Mouse (Mus musculus): ENCODE data around the gene Lrit3.

Lrit3 gene

DNA sequence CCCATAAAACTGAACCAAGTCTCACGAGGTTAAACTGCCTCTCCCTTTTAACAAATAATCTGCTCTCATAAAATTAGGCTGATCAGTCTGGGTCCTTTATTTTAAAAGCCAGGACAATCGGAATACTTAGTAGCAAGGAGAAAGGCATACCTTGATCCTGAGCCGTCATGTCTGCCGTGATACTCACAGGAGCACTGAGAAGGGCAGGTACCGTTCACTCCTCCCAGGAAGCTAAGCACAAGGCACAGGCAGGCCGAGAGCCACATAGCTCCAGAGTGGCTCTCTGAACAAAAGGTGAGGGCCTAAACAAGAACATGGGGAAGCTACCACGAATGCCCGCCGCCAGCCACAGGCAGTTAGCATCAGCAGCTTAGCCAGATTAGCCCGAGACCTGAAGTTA lies at the start of gene Lrit3:
TSS of gene Lrit3 (minus strand) at position 266 of the 400 bp plus-strand sequence.
- DNase-seq: no peak

DNA sequence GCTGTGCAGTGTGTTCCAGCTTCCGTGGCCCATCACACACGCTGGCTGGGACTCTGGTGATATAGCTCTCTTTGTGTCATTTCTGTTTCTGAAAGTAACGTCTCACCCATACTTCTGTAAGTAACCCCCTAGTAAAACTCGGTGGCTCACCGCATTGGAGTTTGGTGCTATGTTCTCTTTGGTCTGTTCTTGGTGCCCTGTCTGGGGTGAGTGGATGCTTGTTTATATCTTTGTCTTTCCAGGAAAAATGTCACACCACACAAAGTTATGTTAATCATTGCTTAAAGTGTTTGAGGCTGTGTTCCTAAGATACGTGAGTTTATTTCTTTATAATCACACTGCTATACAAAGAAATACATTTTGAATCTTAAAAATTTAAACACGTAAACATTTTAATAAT lies 43.0 kb upstream of the Lrit3 start:
- no peak for DNase-seq

DNA sequence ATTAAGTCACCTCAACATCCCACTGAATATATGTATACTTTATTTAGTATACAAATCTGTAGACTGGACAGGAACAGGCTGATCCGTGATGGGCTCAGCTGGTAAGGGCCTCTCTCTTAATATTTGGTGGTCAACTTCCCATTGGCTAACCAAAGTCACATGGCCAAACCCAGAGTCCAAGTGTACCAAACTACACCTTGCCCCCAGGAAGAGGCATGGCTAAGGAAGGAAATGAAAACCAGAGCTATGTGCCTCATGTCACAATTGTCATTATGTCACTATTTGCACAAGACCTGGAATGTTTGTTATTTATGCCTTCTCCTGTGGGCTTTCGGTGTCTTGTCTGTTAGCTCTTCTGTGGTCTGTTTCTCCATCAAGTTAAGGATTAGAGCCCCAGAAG lies 42.0 kb upstream of the Lrit3 start:
- DNase-seq: no peak

DNA sequence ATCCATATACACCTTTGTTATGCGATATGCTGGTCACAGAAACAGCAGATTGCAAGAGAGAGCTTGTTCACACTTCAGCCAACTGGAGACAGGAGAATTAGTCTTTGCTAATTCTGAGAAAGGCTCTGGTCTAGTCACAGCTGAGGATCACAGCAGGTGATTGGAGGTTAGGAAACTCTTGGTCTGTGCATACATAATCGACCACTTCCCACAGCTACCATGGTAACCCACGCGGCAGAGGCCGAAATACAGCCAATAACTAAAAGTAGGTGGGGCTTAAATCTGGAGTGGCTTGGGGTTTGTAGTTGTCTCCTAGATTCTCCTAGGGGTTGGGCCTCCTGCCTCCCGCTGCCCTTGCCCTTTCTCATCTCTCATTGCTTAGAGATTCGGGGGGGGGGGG lies 34.2 kb upstream of the Lrit3 start:
- no peak for DNase-seq

DNA sequence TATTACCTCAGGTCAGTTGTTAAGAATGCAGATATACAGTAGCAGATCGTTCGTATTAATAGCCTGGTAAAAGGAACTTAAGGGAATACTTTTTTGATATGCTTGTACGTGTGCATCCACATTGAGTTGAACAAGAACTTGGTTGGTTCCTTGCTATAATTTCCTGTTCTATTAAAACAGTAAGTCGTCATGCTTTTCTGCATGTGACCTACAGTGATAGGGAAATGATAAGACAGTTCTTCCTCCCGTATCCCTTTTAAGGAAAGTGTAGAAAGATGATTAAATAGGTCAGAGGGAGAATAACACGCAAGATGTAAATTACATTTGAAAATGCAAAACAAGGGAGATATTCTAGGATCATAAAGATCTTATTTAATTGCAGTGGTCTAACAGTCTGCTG lies 33.1 kb upstream of the Lrit3 start:
- DNase-seq: no peak

DNA sequence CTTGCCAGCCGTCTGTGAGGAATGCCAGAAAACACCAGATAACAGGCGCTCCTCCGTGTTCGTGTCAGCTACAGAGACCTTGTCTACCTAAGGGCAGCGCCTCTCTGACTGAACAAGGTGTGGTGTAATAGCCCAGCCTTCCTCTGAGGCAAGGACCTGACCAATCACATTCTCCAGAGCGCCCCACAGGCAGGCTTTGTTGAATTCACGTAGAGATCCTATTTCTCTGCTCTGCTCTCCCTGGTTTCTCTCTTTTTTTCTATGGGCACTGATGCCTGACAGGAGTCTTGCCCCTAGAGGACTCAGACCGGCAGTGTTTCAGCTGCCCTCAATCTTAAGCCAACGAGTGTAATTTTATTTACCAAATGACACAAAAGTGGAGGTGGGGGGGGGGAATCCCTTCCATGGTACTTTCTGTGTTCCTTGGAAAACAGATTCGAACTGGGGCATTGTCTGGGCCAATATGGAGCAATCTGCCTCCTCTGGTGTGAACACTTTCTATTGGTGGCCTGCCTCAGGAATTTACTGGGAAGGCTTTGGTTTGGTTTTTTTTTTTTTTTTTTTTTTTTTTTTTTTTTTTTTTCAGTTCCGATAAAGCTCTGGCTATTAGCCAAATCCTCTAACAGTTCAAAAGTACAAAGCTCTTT lies 32.3 kb upstream of the Lrit3 start:
- no peak for DNase-seq

DNA sequence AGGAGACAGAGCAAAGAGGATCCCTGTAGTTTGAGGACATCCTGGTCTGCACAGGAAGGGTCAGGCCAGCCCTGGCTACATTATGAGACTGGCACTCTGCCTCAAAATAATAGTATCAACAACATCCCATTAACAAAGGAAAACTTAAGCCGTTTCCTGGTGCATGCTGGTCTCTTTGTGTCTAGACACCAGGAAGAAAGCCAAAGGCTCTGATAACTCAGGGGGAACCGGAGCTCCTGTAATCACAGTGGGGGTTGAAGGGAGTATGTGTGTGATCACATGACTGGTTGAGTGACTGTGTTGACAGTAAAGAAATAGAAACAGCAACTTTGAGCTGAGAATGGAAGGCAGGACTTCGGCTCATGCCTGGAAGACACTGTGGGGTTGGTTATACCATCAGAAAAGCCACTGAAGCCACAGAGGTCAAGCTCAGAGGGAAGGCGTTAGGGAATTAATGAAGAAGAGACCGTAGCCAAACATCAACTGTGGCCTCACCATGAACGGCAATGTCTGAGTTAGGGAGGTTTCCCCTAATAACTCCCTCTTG lies 31.6 kb upstream of the Lrit3 start, which contains the start of gene Cfi:
TSS of gene Cfi (plus strand) at position 497 of the 547 bp plus-strand sequence.
- DNase-seq: no peak

DNA sequence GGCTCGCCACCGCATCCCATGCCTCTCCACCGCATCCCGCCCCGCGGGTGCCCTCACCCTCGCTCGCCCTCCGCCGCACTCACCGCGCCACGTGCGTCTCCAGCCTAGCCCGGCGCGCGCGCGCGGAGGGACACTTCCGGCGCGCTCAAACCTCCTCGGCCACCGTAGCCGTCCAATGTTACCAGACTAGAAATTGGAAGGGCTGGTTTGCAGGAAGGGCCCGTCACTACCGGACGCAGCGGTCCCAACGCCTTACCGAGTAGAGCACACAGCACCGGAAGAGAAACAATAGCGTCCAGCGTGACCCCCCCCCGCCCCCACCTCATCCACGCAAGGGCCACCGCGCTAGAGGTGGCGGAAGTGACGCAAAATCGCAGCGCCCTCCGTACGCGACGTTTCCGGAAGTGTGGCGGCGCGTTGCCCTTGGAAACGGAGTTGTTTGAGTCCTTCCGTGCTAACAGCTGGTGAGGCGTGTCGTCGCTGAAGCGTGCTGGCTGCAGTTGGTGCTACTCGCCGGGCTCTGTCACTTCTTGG lies 27.3 kb upstream of the Lrit3 start, which contains the start of gene Gar1:
TSS of gene Gar1 (minus strand) at position 362 of the 534 bp plus-strand sequence.
- DNase-seq: peak; percentile 91 to 93

DNA sequence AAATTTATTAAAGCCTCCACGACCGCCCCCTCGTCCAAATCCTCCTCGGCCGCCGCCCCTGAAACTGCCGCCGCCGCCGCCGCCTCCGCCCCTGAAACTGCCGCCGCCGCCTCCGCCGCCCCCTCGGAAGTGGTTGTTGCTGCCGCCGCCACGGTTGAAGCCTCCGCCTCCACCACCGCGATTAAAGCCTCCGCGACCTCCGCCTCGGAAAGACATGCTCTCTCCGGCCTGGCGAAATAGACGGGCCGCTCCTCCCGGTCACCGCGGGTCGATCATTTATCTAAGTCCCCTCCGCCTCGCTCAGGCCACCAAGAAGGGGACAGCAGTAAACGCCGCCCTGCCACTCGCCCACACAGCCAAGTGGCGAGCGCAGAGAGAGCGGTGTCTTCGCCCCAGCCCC lies 26.8 kb upstream of the Lrit3 start:
- DNase-seq: peak; percentile 63 to 70

DNA sequence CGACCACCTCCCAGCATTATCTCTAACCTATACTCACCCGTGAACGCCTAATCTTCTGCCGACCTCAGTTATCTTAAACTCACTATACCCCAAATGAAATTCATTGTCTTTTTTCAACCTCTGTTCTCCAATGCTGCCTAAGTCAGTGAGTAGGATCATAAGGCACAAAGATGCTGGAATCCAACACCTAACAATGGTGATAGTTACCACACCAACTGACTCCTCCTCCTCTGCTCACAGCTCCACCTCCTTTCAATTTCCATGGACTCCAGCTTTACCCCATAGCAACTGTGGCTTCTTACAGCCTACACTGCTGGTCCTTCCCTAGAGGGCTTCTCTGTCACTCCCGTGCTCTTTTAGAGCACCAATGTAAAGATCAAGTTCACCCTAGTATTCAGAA lies 23.9 kb upstream of the Lrit3 start:
- DNase-seq: no peak

DNA sequence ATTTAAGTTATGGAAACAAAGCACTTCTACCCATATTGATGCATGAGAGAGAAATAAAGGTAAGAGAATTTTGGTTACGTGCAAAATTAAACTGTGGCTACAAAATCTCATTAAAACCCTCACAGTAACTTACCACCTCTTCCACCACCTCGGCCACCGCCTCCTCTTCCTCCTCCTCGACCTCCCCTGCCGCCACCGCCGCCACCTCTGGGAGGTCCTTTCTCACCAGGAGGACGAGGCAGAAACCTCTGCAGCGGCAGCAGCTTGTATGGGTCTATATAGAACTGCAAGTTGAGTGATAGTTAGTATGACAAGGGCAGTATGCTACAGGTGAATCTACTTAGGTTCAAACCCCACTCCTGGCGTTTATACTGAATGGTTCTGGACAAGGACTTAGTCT lies 22.9 kb upstream of the Lrit3 start:
- DNase-seq: no peak

DNA sequence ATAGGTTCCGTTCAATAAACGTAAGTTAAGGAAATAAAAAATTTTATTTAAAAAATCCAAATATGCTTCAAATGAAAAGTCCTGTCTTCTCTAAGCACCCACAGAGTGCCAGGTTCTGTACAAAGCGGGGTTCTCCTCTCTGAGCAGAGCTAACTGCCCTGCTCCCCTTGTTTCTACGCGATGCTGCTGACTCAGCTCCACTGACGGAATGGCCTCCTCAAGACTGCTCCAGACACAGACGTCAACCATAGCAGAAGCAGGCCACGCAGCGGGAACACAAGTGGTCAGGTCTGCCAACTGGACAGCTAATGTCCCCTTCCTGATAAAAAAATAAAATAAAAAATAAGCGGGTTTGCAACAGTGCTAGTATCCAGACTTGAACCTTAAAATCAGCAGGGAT lies 21.1 kb upstream of the Lrit3 start:
- no peak for DNase-seq

DNA sequence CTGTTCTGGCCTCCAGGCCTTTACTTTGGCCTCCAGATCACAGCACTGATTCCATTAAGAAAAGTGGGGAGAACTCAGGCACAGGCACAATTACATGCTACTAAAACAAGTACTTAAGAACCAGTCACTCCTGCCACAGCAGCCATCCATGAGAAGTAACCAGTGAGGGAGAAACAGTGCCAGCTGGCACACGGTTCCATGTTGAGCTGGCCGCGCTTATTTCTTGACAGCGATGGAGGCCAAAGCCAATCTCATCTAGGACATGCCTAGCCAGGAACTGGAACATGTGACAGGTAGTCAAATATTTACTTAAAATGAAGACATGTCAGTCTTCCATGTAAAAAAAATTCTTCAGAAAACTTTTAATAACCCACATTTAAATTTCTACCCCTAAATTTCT lies 20.3 kb upstream of the Lrit3 start:
- no peak for DNase-seq

DNA sequence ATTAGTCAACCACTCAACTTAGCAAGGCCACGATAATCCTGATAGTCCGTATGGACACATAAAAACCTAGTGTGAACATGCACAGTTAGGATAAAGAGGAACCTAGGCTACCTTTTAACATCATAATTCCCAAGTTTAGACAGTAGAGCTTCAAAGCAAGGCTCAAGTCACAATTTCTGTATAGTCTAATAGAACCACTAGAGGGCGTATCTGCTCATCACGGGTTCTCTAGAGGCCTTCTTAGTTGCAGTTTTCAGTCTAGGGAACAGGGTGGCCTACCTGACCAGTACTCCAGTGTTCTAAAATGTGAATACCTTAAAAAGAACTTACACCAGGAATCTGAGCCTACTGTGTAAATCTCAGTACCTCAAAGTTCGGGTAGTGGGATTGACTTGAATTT lies 19.5 kb upstream of the Lrit3 start:
- DNase-seq: no peak

DNA sequence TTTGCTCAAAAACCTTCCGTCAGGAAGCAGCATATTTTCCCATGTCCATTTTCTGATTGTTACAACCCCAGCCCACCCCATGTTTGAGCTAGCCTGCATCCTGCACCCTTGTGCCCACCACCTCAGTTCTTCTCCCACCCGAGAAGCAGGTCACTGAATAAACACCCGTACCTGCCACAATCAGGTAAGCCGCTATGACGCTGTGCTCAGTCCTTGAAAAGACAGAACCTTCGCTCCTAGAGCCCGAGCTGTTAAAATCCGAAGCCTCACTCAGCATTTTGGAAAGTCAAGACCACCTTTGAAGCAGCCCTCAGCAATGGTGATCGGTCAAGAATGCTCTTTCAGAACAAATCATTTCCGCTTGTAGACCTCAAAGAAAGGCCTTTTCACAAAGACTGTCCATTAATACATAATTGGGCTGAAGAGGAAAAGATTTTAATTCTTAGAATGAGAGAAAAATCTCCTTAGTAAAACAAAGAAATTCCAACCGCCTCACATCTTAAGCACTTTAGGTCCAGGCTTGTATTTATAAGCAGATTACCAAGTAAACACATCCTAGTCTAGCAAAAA lies 18.5 kb upstream of the Lrit3 start, which contains the start of gene Rrh:
TSS of gene Rrh (minus strand) at position 382 of the 570 bp plus-strand sequence.
- DNase-seq: no peak

DNA sequence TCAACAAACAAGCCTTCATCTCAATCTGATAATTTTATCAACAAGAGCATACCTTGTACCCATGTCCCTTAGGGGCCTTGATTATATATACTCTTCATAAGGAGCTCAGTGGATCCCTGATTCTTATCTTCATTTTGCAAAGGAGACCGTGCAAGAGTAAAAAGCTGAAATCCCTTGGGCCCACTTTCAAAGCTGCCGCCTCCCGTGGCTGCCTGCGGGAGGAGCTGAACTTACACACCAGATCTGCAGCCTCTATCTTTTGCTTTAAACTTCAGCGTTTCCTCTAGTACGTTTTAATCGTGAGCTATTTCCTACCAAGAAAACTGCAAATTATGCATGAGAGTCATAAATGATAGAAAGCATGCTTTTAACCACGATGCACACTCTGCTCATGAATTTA lies 17.9 kb upstream of the Lrit3 start:
- no peak for DNase-seq

DNA sequence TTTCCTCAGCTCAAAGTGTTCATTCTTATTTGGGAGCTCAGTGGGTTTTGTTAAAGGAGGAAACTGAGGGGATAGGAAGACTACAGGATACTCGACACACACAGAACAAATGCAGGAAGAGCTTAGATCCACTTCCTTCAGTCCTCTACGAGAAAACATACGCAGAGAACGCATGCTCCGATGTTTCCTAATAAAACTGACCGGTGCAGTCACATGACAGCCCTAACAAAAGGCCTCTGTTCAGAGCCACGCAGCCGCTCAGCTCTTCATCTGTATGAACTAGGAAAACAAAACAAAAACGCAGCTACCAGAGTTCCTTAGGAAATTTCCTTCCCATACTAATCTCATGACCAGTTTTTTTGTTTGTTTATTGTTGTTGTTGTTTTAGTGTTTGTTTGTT lies 17.0 kb upstream of the Lrit3 start:
- DNase-seq: no peak

DNA sequence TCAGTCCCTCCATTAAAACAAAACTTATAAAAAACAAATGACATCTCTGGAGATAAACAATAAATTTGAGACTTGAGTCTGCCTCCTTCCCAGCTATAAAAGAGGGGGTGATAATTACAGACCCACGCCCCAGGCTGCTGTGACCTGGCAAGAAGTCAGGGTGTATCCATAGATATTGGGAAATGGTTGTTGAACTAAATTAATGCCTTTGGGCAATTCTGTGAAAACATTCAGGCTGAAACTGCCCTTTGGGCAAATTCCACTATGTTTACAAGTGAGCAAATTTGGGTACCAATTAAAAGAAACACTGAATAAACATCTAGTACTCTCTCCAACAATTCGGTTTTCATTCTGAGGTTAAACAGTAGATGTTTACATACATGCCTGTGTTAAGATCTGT lies 4.8 kb downstream of the Lrit3 start:
- no peak for DNase-seq

DNA sequence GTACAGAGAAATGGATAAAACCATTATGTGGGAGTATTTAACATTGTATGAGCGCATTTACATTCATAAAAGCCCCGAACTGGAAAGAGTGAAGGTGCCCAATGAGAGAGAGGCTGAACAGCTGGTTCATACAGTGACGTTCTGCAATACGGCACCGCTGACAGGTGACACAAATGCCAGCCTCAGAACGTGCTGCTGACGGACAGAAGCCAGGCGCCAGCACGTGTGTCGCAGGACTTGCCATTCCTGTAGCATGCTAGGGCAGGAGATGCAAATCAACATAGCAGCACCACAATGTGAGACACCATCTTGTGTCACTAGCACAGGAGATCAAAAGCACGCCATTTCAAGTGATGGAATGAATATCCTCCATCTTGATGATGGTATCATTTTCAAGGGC lies 5.3 kb downstream of the Lrit3 start:
- no peak for DNase-seq

DNA sequence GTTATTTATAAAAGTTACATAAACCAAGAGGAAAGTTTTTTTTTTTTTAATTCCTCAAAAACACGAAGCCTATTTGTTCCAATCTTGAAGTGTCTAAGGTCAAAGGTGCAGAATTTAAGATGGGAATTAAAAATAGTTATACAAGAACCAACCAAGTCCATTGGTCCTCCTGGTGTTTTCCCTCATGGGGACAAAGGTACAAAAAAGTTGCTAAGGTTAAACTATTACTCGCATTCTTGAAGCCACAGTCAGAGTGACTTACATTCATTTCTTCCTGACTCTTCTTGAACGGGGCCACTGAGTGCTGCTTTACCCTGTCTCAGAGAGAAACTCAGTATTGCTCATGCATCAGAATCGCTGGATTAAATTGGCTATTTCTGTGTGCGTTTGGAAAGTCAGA lies 6.5 kb downstream of the Lrit3 start:
- no peak for DNase-seq

DNA sequence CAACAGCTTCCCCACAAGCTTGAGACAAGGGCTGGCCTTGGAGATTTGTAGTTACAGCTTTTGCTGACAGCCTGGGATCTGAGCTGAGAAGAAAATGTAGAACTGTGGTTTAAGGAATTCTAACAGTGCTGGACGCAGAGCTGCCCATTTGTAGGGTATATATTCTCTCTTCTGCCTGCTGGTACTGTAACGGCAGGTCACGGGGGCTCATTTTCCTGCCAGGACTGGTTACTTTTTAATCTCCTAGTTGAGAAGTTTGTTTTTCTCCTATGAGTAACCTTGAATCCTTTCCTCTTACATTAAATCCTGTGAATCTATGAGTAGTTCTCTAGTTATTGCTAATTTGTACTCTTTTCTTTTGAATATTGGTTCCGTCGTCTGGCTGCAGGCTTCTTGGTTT lies 10.0 kb downstream of the Lrit3 start:
- no peak for DNase-seq

DNA sequence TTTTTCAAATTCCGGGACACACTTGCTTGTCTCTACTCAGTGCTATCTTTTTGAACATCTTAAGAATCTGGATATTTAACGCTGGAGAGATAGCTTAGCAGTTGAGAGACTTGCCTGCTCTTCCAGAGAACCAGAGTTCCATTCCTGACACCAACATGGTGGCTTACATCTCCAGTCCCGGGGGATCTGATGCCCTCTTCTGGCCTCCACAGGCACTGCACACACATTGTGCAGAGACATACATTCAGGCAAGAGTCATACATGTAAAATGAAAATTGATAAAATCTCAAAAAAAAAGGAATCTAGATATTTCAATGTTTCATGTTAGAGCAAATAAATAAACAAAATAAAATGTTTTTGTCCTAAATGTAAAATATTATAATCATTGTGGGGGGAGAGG lies 21.1 kb downstream of the Lrit3 start:
- no peak for DNase-seq

DNA sequence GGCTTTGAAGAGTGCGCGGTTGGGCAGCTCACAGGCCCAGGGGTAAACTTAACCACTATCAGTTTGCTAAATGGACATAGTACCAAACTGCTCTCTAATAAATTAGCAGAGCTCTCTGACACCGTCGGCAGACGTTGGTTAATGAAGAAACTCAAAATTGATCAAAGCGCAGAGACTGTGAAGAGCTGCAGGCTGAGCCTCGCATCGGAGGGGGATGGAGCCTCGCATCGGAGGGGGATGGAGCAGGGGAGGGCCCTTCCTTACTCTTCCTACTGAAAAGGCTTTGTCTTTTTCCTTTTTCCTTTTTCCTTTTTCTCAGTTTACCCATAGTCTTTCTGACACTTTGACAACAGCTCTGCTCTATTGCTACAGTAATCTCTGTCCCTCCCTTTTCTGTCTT lies 22.4 kb downstream of the Lrit3 start:
- no peak for DNase-seq

DNA sequence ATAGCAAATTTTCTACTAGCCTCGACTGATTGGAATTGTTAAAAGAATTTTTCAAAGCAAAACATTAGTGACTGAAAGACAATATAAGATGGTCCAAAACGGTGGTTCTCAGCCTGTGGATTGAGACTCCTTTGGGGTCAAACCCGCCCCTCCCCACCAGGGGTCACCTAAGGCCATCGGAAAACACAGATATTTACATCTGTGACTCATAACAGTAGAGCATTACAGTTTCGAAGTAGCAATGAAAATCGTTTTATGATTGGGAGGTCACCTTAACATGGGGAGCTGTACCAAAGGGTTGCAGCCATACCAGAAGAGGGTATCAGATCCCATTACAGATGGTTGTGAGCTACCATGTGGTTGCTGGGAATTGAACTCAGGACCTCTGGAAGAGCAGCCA lies 32.6 kb downstream of the Lrit3 start:
- DNase-seq: no peak
